Mouse (Mus musculus): ENCODE data around the gene Gpr18.

The Gpr18 gene

GRCm38 (mm10) chr14:121915621-121916020, at the start of gene Gpr18:
TSS of gene Gpr18 (minus strand) at chr14:121915781.
- DNase-seq (ENCODE audit: low read depth, low spot score), result no peak

GRCm38 (mm10) chr14:121964990-121965389, 49.4 kb upstream of the Gpr18 start, which contains the start of gene Gpr183:
TSS of gene Gpr183 (minus strand) at chr14:121965195.
- DNase-seq (ENCODE audit: low read depth, low spot score), result no peak

GRCm38 (mm10) chr14:121963942-121964335, 48.4 kb upstream of the Gpr18 start:
- DNase-seq (ENCODE audit: low read depth, low spot score), result no peak

- DNase-seq (ENCODE audit: low read depth, low spot score), result no peak
These were observed 47.8 kb upstream of the Gpr18 start for GRCm38 (mm10) chr14:121963251-121963941.

- DNase-seq (ENCODE audit: low read depth, low spot score), result no peak
These were observed 46.7 kb upstream of the Gpr18 start for GRCm38 (mm10) chr14:121962128-121962890.

- DNase-seq (ENCODE audit: low read depth, low spot score), result no peak
These were observed 46.0 kb upstream of the Gpr18 start for GRCm38 (mm10) chr14:121961496-121962127.

- DNase-seq (ENCODE audit: low read depth, low spot score), result no peak
These were observed 45.4 kb upstream of the Gpr18 start for GRCm38 (mm10) chr14:121960997-121961396.

GRCm38 (mm10) chr14:121960531-121960930, 45.0 kb upstream of the Gpr18 start:
- no peak for DNase-seq (ENCODE audit: low read depth, low spot score)

GRCm38 (mm10) chr14:121960031-121960430, 44.5 kb upstream of the Gpr18 start:
- no peak for DNase-seq (ENCODE audit: low read depth, low spot score)

- DNase-seq (ENCODE audit: low read depth, low spot score), result no peak
These were observed 44.0 kb upstream of the Gpr18 start for GRCm38 (mm10) chr14:121959538-121959980.

GRCm38 (mm10) chr14:121958751-121959537, 43.4 kb upstream of the Gpr18 start:
- no peak for DNase-seq (ENCODE audit: low read depth, low spot score)

- DNase-seq (ENCODE audit: low read depth, low spot score), result no peak
These were observed 42.6 kb upstream of the Gpr18 start for GRCm38 (mm10) chr14:121958041-121958750.

GRCm38 (mm10) chr14:121957176-121957871, 41.7 kb upstream of the Gpr18 start:
- DNase-seq (ENCODE audit: low read depth, low spot score), result no peak

GRCm38 (mm10) chr14:121956291-121956690, 40.7 kb upstream of the Gpr18 start:
- DNase-seq (ENCODE audit: low read depth, low spot score), result no peak

- no peak for DNase-seq (ENCODE audit: low read depth, low spot score)
These were observed 39.7 kb upstream of the Gpr18 start for GRCm38 (mm10) chr14:121955176-121955795.

GRCm38 (mm10) chr14:121954608-121955007, 39.0 kb upstream of the Gpr18 start:
- DNase-seq (ENCODE audit: low read depth, low spot score), result no peak

GRCm38 (mm10) chr14:121954129-121954528, 38.5 kb upstream of the Gpr18 start:
- DNase-seq (ENCODE audit: low read depth, low spot score), result no peak

- no peak for DNase-seq (ENCODE audit: low read depth, low spot score)
These were observed 36.4 kb upstream of the Gpr18 start for GRCm38 (mm10) chr14:121952046-121952400.

GRCm38 (mm10) chr14:121951399-121952045, 35.9 kb upstream of the Gpr18 start:
- no peak for DNase-seq (ENCODE audit: low read depth, low spot score)

Data from c-Kit-negative CD71-positive TER-119-positive erythroid progenitor cells, embryonic 14.5 days (primary cell).